Mouse (Mus musculus) stomach, postnatal 0 days (tissue): Measurements from ENCODE around the gene Myct1.

ENCODE experiments used
- CTCF ChIP-seq: IDR thresholded peaks from 2 replicates; pipeline ENCODE4 v1.5.1; 2016; ENCODE audit warnings: antibody characterized with exemption, low read depth, mild to moderate bottlenecking, moderate library complexity
- EP300 ChIP-seq: optimal IDR thresholded peaks from 2 replicates; pipeline ENCODE3; 2016; ENCODE audit warnings: antibody characterized with exemption

GRCm38 (mm10) chr10:5558808-5559207 lies 34.8 kb upstream of the Myct1 start:
- TF ChIP-seq EP300 (no peak), CTCF (no peak)
